Mouse (Mus musculus) stomach, postnatal 0 days (tissue): ENCODE data around the gene Pla2g7.

ENCODE experiments used
- CTCF ChIP-seq: IDR thresholded peaks from 2 replicates; pipeline ENCODE4 v1.5.1; 2016; ENCODE audit warnings: antibody characterized with exemption, low read depth, mild to moderate bottlenecking, moderate library complexity
- EP300 ChIP-seq: optimal IDR thresholded peaks from 2 replicates; pipeline ENCODE3; 2016; ENCODE audit warnings: antibody characterized with exemption

DNA sequence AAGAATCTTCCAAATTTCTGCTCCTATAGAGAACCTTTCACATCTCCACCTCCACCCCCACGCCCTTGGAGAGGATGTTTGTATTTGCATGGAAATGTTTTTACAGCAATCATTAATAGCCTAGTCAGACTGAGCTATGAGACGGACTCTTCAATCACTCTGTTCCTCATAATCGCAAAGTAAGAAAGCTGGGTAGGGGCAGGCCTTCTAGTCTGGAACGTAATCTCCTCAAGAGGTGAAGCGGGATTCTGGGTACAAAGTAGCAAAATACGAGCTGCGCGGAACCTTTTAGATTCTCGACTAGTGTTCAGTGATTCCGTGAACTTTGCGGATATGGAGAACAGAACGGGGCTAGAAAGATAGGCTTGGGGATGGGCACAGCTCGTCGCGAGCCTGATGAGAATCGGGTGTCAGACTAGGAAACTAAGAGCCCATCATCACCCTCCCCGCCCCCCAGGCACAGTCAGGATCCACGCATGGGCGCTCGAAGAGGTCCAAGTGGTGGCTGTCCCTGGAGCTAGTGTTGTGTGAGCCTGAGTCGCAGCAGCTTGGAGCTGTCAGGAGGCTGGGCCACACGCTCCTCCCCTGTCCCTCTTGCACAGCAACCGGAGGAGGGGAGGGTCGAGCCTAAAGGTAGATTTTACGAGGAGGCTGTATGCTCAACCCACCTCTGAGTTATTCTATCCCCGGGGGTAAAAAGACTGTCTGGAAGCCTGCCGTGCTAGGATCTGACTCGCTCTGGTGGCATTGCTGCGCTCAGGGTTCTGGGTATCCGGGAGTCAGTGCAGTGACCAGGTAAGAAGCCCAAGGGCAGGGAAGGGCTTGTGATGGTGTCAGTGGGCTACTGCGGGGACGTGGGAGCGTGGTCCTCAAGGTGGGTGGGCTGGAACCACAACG is at the start of gene Pla2g7:
- no peak for TF ChIP-seq CTCF
- no peak for TF ChIP-seq EP300
